Mouse (Mus musculus): ENCODE results near the gene Slc6a13. TPM values are rescaled to one million over a fixed set of nuclear protein-coding genes. Genes with fewer than 3 reads are reported as not detected.

Slc6a13 gene
- polyA plus RNA-seq, 1 experiment: not detected

GRCm38 (mm10) chr6:121272075-121272800, 27.8 kb upstream of the Slc6a13 start:
- WGBS: 6% methylated on average over 17 of the region's 17 CpGs
- H3K27ac ChIP-seq (ENCODE audit: insufficient read depth, low read depth, low read length): peak overlapping the region; percentile 94
- H3K4me1 ChIP-seq (ENCODE audit: control insufficient read depth, insufficient read depth, low read length): peaks cover 2% of the 10 kb centered on the region; the same call in 1 of the 2 replicates
- TF ChIP-seq POLR2A (IDR thresholded peaks at IDR 0.05; ENCODE audit: insufficient read depth, low read depth, low read length) (no peak), CTCF (IDR thresholded peaks at IDR 0.05; ENCODE audit: insufficient read depth, low read depth, low read length) (0 out of 2 replicates have a peak, but pooled peaks have one; percentile 24)
- H3K4me3 ChIP-seq (ENCODE audit: insufficient read depth, low read depth, low read length): peak overlapping the region; percentile 52

- Histone ChIP-seq H3K4me1 (ENCODE audit: control insufficient read depth, insufficient read depth, low read length) (peaks cover 2% of the 10 kb centered on the region; the same call in 1 of the 2 replicates), H3K27ac (ENCODE audit: insufficient read depth, low read depth, low read length) (no peak overlapping the region), H3K4me3 (ENCODE audit: insufficient read depth, low read depth, low read length) (no peak overlapping the region)
- 81% methylated on average over 3 of the region's 3 CpGs for WGBS
- no peak for TF ChIP-seq CTCF (IDR thresholded peaks at IDR 0.05; ENCODE audit: insufficient read depth, low read depth, low read length)
- TF ChIP-seq POLR2A (IDR thresholded peaks at IDR 0.05; ENCODE audit: insufficient read depth, low read depth, low read length): no peak
Measured at GRCm38 (mm10) chr6:121274356-121274755, 25.7 kb upstream of the Slc6a13 start.

- TF ChIP-seq CTCF (IDR thresholded peaks at IDR 0.05; ENCODE audit: insufficient read depth, low read depth, low read length) (no peak), POLR2A (IDR thresholded peaks at IDR 0.05; ENCODE audit: insufficient read depth, low read depth, low read length) (no peak)
- no peak overlapping the region for H3K4me3 ChIP-seq (ENCODE audit: insufficient read depth, low read depth, low read length)
- WGBS: 95% methylated on average over 5 of the region's 5 CpGs
- no peaks in the 10 kb centered on the region for H3K4me1 ChIP-seq (ENCODE audit: control insufficient read depth, insufficient read depth, low read length)
- H3K27ac ChIP-seq (ENCODE audit: insufficient read depth, low read depth, low read length): no peak overlapping the region
Measured at GRCm38 (mm10) chr6:121284132-121284531, 15.9 kb upstream of the Slc6a13 start.

GRCm38 (mm10) chr6:121299317-121299716, 710 bp upstream of the Slc6a13 start:
- TF ChIP-seq CTCF (IDR thresholded peaks at IDR 0.05; ENCODE audit: insufficient read depth, low read depth, low read length) (no peak), POLR2A (IDR thresholded peaks at IDR 0.05; ENCODE audit: insufficient read depth, low read depth, low read length) (no peak)
- 62% methylated on average over 7 of the region's 7 CpGs for WGBS
- H3K27ac ChIP-seq (ENCODE audit: insufficient read depth, low read depth, low read length): no peak overlapping the region
- H3K4me1 ChIP-seq (ENCODE audit: control insufficient read depth, insufficient read depth, low read length): peaks cover 4% of the 10 kb centered on the region; the same call in 1 of the 2 replicates
- H3K4me3 ChIP-seq (ENCODE audit: insufficient read depth, low read depth, low read length): no peak overlapping the region

- WGBS: 77% methylated on average over 9 of the region's 9 CpGs
- TF ChIP-seq POLR2A (IDR thresholded peaks at IDR 0.05; ENCODE audit: insufficient read depth, low read depth, low read length) (no peak), CTCF (IDR thresholded peaks at IDR 0.05; ENCODE audit: insufficient read depth, low read depth, low read length) (no peak)
- peaks cover 4% of the 10 kb centered on the region; the same call in 1 of the 2 replicates for H3K4me1 ChIP-seq (ENCODE audit: control insufficient read depth, insufficient read depth, low read length)
- no peak overlapping the region for H3K4me3 ChIP-seq (ENCODE audit: insufficient read depth, low read depth, low read length)
- H3K27ac ChIP-seq (ENCODE audit: insufficient read depth, low read depth, low read length): no peak overlapping the region
Measured at GRCm38 (mm10) chr6:121300504-121300903, 477 bp downstream of the Slc6a13 start.

- H3K4me3 ChIP-seq (ENCODE audit: insufficient read depth, low read depth, low read length): no peak overlapping the region
- TF ChIP-seq POLR2A (IDR thresholded peaks at IDR 0.05; ENCODE audit: insufficient read depth, low read depth, low read length): no peak
- TF ChIP-seq CTCF (IDR thresholded peaks at IDR 0.05; ENCODE audit: insufficient read depth, low read depth, low read length): no peak
- WGBS: 81% methylated on average over 10 of the region's 10 CpGs
- H3K27ac ChIP-seq (ENCODE audit: insufficient read depth, low read depth, low read length): no peak overlapping the region
- peaks cover 4% of the 10 kb centered on the region; the same call in 1 of the 2 replicates for H3K4me1 ChIP-seq (ENCODE audit: control insufficient read depth, insufficient read depth, low read length)
Measured at GRCm38 (mm10) chr6:121303466-121304220, 3.6 kb downstream of the Slc6a13 start.

- WGBS: 84% methylated on average over 9 of the region's 9 CpGs
- Histone ChIP-seq H3K4me3 (ENCODE audit: insufficient read depth, low read depth, low read length) (no peak overlapping the region), H3K27ac (ENCODE audit: insufficient read depth, low read depth, low read length) (no peak overlapping the region), H3K4me1 (ENCODE audit: control insufficient read depth, insufficient read depth, low read length) (peaks cover 4% of the 10 kb centered on the region; the same call in 1 of the 2 replicates)
- TF ChIP-seq CTCF (IDR thresholded peaks at IDR 0.05; ENCODE audit: insufficient read depth, low read depth, low read length) (no peak), POLR2A (IDR thresholded peaks at IDR 0.05; ENCODE audit: insufficient read depth, low read depth, low read length) (no peak)
Measured at GRCm38 (mm10) chr6:121304630-121305029, 4.6 kb downstream of the Slc6a13 start.

- Histone ChIP-seq H3K27ac (ENCODE audit: insufficient read depth, low read depth, low read length) (no peak overlapping the region), H3K4me1 (ENCODE audit: control insufficient read depth, insufficient read depth, low read length) (0 out of 2 replicates have a peak, but pooled peaks cover 2% of the 10 kb centered on the region), H3K4me3 (ENCODE audit: insufficient read depth, low read depth, low read length) (no peak overlapping the region)
- TF ChIP-seq POLR2A (IDR thresholded peaks at IDR 0.05; ENCODE audit: insufficient read depth, low read depth, low read length): no peak
- 84% methylated on average over 3 of the region's 3 CpGs for WGBS
Measured at GRCm38 (mm10) chr6:121305571-121305970, 5.5 kb downstream of the Slc6a13 start.

- 93% methylated on average over 6 of the region's 6 CpGs for WGBS
- no peak overlapping the region for H3K4me3 ChIP-seq (ENCODE audit: insufficient read depth, low read depth, low read length)
- H3K4me1 ChIP-seq (ENCODE audit: control insufficient read depth, insufficient read depth, low read length): no peaks in the 10 kb centered on the region
- no peak for TF ChIP-seq POLR2A (IDR thresholded peaks at IDR 0.05; ENCODE audit: insufficient read depth, low read depth, low read length)
- no peak for TF ChIP-seq CTCF (IDR thresholded peaks at IDR 0.05; ENCODE audit: insufficient read depth, low read depth, low read length)
- no peak overlapping the region for H3K27ac ChIP-seq (ENCODE audit: insufficient read depth, low read depth, low read length)
Measured at GRCm38 (mm10) chr6:121310984-121311383, 11.0 kb downstream of the Slc6a13 start.

All from olfactory bulb, adult 2 months (tissue).